Mouse (Mus musculus): ENCODE measurements around the gene Jmjd1c. TPM values are rescaled to one million over a fixed set of nuclear protein-coding genes. Genes with fewer than 3 reads are reported as not detected.

Gene Jmjd1c
- polyA plus RNA-seq, 1 experiment = 42.4 TPM

DNA sequence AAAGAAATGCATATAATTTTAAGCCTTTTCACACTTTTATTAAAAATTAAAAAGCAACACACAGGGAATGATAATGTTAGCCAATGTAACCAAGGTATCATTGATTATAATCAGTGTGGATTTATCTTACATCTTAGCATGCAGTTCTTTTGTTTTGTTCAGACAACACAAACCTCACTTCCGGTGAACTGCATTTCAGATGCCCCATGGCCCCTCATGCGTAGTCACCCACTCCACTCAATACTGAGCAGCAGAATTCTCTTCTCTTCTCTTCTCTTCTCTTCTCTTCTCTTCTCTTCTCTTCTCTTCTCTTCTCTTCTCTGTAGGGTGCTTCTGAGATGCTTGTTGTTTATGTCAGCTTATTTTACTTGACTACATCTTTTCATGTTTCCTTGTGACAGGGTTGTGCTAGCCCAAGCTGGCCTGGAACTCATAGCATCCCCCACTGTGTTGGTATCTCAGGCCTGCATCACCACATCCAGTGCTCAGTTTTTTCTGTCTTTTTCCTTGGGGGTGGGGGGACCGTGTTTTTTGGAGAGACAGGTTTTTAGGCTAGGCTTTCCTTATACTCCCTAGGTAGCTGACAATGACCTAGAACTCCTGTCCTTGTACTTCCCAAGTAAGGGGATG lies 88.6 kb downstream of the Jmjd1c start:
- TF ChIP-seq CTCF (IDR thresholded peaks at IDR 0.05; ENCODE audit: borderline replicate concordance, extremely low read depth, insufficient read depth, insufficient read length) (no peak), POLR2A (IDR thresholded peaks at IDR 0.05; ENCODE audit: borderline replicate concordance, extremely low read depth, insufficient read depth, insufficient read length, poor library complexity, severe bottlenecking) (no peak)

GRCm38 (mm10) chr10:67185491-67186081 lies 89.7 kb downstream of the Jmjd1c start:
- DNase-seq (ENCODE audit: low read depth) = peak; percentile 94
- TF ChIP-seq POLR2A (IDR thresholded peaks at IDR 0.05; ENCODE audit: borderline replicate concordance, extremely low read depth, insufficient read depth, insufficient read length, poor library complexity, severe bottlenecking) = peak; percentile 30; the same call in 1 of the 2 replicates
- TF ChIP-seq CTCF (IDR thresholded peaks at IDR 0.05; ENCODE audit: borderline replicate concordance, extremely low read depth, insufficient read depth, insufficient read length) = no peak

More for the DNA sequence above, 88.6 kb downstream of the Jmjd1c start:
- no peak for DNase-seq (ENCODE audit: low read depth)

DNA sequence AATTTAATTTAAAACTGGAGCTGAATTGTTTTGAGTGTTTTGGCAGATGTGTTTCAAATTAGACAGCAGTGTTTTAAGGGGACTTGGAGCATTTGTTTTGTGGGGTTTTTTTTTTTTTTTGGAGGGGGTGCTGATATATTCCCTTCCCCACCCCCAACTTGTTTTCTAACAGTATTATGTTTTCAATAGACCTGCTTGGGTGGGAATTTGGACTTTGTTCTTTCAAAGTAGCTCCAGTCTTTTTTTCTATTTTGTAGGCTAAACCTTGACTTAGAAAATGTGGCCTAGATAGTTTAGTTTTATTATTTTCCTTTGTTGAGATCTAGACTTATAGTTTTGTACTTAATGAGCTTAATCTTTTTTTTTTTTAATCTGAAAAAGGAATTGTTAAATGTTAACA lies 90.6 kb downstream of the Jmjd1c start:
- TF ChIP-seq POLR2A (IDR thresholded peaks at IDR 0.05; ENCODE audit: borderline replicate concordance, extremely low read depth, insufficient read depth, insufficient read length, poor library complexity, severe bottlenecking) (no peak), CTCF (IDR thresholded peaks at IDR 0.05; ENCODE audit: borderline replicate concordance, extremely low read depth, insufficient read depth, insufficient read length) (no peak)
- no peak for DNase-seq (ENCODE audit: low read depth)

DNA sequence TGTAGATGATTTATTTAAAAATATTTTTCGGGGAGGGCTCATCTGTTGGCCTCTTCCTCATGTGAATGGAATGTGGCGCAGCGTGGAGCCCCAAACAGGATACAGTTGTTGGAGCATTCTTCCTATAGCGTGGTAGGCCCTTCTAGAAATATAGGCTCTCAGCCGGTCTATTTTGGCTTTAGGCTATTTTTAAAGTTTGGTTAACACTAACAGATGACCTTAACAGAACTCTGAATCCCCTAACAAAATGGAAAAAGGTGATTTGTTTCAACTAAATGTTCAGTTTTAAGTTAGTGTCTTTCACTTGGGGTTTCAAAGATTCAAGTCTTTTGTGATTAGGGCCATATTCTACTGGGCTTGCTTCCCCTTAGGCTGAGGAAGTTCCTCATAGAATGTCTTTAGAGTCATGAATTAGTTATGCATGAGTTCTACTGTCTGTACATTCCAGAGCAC lies 91.1 kb downstream of the Jmjd1c start:
- TF ChIP-seq POLR2A (IDR thresholded peaks at IDR 0.05; ENCODE audit: borderline replicate concordance, extremely low read depth, insufficient read depth, insufficient read length, poor library complexity, severe bottlenecking) (no peak), CTCF (IDR thresholded peaks at IDR 0.05; ENCODE audit: borderline replicate concordance, extremely low read depth, insufficient read depth, insufficient read length) (no peak)
- DNase-seq (ENCODE audit: low read depth) = peak; percentile 58

DNA sequence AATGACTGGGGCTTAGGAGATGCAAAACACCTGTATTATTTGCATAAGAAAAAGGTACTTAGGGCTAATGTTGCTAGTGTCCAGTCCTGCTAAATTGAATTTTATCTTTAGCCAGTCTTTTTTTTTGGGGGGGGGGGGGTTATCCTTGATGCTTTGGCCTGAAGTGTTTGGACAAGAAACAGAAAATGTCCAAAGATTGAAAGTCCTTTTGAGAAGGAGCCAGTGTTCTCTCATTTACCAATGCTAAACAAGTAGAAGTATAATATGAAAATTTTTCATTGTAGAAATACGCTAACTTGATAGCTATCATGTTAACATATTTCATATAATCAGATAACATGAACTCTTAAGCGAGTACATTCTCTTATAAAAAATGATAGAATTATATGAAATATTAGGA lies 92.0 kb downstream of the Jmjd1c start:
- TF ChIP-seq POLR2A (IDR thresholded peaks at IDR 0.05; ENCODE audit: borderline replicate concordance, extremely low read depth, insufficient read depth, insufficient read length, poor library complexity, severe bottlenecking) (no peak), CTCF (IDR thresholded peaks at IDR 0.05; ENCODE audit: borderline replicate concordance, extremely low read depth, insufficient read depth, insufficient read length) (no peak)
- DNase-seq (ENCODE audit: low read depth) = no peak

GRCm38 (mm10) chr10:67189057-67189456 lies 93.1 kb downstream of the Jmjd1c start:
- no peak for DNase-seq (ENCODE audit: low read depth)
- TF ChIP-seq CTCF (IDR thresholded peaks at IDR 0.05; ENCODE audit: borderline replicate concordance, extremely low read depth, insufficient read depth, insufficient read length) (no peak), POLR2A (IDR thresholded peaks at IDR 0.05; ENCODE audit: borderline replicate concordance, extremely low read depth, insufficient read depth, insufficient read length, poor library complexity, severe bottlenecking) (no peak)

GRCm38 (mm10) chr10:67190261-67190660 lies 94.3 kb downstream of the Jmjd1c start:
- TF ChIP-seq POLR2A (IDR thresholded peaks at IDR 0.05; ENCODE audit: borderline replicate concordance, extremely low read depth, insufficient read depth, insufficient read length, poor library complexity, severe bottlenecking) = no peak
- no peak for TF ChIP-seq CTCF (IDR thresholded peaks at IDR 0.05; ENCODE audit: borderline replicate concordance, extremely low read depth, insufficient read depth, insufficient read length)
- peak; percentile 44 for DNase-seq (ENCODE audit: low read depth)

GRCm38 (mm10) chr10:67192366-67192765 lies 96.4 kb downstream of the Jmjd1c start:
- DNase-seq (ENCODE audit: low read depth) = no peak
- no peak for TF ChIP-seq POLR2A (IDR thresholded peaks at IDR 0.05; ENCODE audit: borderline replicate concordance, extremely low read depth, insufficient read depth, insufficient read length, poor library complexity, severe bottlenecking)
- TF ChIP-seq CTCF (IDR thresholded peaks at IDR 0.05; ENCODE audit: borderline replicate concordance, extremely low read depth, insufficient read depth, insufficient read length) = peak; percentile 44; the same call in 1 of the 2 replicates

DNA sequence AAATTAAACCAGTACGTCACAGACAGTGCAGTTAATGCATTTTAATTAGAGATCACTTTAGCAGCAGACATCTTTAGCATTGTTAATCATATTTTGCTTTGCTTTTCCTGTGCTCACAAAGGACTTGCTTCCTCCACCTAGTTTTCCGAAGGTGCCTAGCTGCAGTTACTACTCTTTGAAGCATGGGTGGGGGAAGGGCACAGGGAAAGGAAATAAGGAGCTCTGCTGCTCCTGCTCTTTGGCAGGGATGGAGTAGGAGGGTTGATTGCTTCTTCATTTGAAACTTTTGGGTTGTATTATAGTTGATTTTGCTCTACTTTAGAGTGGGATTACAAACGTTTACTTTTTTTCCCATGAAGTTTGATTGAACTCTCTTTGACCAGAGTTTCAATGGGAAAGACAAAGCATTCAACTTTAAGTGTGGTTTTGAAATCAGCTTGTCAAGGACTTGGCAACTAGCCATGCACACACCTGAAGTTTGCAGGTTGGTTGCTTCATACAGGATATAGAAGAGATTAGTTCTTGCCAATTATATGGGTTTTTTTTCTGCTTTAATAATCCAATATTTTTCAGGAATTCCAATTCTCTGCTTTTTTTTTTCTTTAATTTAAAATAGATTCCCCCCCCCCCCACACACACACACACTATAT lies 97.2 kb downstream of the Jmjd1c start:
- DNase-seq (ENCODE audit: low read depth) = no peak
- no peak for TF ChIP-seq POLR2A (IDR thresholded peaks at IDR 0.05; ENCODE audit: borderline replicate concordance, extremely low read depth, insufficient read depth, insufficient read length, poor library complexity, severe bottlenecking)
- TF ChIP-seq CTCF (IDR thresholded peaks at IDR 0.05; ENCODE audit: borderline replicate concordance, extremely low read depth, insufficient read depth, insufficient read length) = no peak

- DNase-seq (ENCODE audit: low read depth) = no peak
- TF ChIP-seq CTCF (IDR thresholded peaks at IDR 0.05; ENCODE audit: borderline replicate concordance, extremely low read depth, insufficient read depth, insufficient read length) (no peak), POLR2A (IDR thresholded peaks at IDR 0.05; ENCODE audit: borderline replicate concordance, extremely low read depth, insufficient read depth, insufficient read length, poor library complexity, severe bottlenecking) (no peak)
Measured at GRCm38 (mm10) chr10:67194046-67194445, 98.1 kb downstream of the Jmjd1c start.

GRCm38 (mm10) chr10:67195671-67196070 lies 99.7 kb downstream of the Jmjd1c start:
- TF ChIP-seq CTCF (IDR thresholded peaks at IDR 0.05; ENCODE audit: borderline replicate concordance, extremely low read depth, insufficient read depth, insufficient read length) (no peak), POLR2A (IDR thresholded peaks at IDR 0.05; ENCODE audit: borderline replicate concordance, extremely low read depth, insufficient read depth, insufficient read length, poor library complexity, severe bottlenecking) (no peak)
- DNase-seq (ENCODE audit: low read depth) = no peak

All from brain, embryonic 14.5 days (tissue).